Mouse (Mus musculus): ENCODE results near the gene Nsun5.

Nsun5 gene

GRCm38 (mm10) chr5:135375167-135375566, 5.4 kb downstream of the Nsun5 start:
- peak; percentile 56 for DNase-seq

DNA sequence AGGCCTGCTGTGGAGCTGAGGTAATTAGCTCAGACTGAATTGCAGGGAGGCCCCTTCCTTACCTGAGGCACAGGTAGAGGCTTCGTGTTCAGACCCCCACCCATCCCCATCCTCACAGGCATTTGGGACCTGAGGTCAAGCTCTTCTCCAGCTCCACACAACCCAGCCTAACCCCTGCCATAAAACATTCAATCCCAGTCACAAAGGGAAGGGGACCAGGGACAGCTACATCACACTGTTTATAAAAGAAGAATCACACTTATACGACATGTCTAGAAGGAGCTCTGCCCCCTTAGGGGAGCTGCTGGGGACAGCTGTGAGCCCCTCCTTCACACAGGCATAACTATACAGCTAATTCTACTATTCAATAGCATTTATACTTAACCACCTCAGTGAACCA, 6.6 kb downstream of the Nsun5 start:
- no peak for DNase-seq

- no peak for DNase-seq
Observed at GRCm38 (mm10) chr5:135380681-135381080, 10.9 kb downstream of the Nsun5 start.

GRCm38 (mm10) chr5:135381356-135381925, 11.7 kb downstream of the Nsun5 start:
- no peak for DNase-seq

DNA sequence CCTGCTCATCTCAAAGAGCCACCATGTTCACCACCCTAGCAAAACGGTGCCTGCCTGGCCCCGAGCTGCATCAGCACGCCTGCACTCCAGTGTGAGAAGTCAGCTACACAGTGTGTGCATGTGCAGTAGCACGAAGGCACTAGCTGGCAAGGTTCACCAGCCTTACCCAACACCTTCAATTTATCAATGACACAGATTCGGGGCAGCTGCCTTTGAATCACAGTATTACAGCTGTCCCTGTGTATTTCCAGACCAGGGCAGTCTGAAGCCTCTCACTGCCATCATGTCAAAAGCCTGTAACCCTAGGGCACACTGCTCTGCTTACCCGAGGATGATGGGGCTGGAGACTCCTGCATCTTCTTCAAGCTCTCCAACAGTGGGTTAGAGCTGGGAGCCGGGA, 13.0 kb downstream of the Nsun5 start:
- DNase-seq: no peak

DNA sequence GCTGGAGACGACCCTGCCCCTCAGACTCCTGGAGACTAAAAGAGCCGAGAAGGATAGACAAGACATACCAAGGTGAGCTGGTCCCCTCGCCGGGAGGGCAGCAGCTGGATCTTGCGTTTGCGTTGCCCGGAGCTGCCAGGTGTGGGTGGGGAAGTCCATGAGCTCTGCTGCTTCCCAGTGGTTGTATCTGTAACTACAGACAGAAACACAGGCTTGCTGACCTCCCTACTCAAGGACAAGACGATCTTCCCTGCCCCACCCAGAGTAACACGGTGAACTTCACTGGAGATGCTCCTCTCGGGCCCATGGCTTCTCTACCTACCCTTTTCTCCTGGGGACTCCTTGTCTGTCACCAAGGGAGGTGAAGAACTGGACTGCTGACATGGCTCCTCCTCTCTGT, 14.0 kb downstream of the Nsun5 start:
- no peak for DNase-seq

- peak; percentile 83 for DNase-seq
Observed at GRCm38 (mm10) chr5:135394004-135394823, 24.5 kb downstream of the Nsun5 start, which contains the start of gene Pom121. TSS of gene Pom121 (minus strand) at chr5:135394546.

- peak; percentile 56 for DNase-seq
Observed at GRCm38 (mm10) chr5:135395826-135396225, 26.1 kb downstream of the Nsun5 start.

- DNase-seq: no peak
Observed at GRCm38 (mm10) chr5:135399382-135399781, 29.6 kb downstream of the Nsun5 start.

- peak; percentile 90 for DNase-seq
Observed at GRCm38 (mm10) chr5:135400244-135400643, 30.5 kb downstream of the Nsun5 start.

GRCm38 (mm10) chr5:135404623-135405022, 34.9 kb downstream of the Nsun5 start:
- peak; percentile 19 for DNase-seq

DNA sequence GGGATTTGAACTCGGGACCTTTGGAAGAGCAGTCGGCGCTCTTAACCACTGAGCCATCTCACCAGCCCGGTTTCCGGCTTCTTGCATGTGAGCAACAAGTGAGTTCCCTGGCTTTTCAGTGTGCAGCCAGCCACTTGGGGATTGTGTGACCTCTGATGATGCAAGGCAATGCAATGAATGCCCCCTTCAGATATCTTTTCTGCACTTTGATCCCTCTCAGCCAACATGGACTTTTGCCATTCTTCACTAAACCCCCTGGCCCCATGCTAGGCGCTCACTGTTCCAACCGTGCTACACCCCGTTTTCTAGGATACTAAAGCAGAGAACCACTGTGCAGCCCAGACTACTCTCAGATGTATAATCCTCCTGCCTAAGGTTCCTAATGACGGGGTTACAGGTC, 35.7 kb downstream of the Nsun5 start:
- no peak for DNase-seq

- DNase-seq: no peak
Observed at GRCm38 (mm10) chr5:135408114-135408513, 38.4 kb downstream of the Nsun5 start.

- DNase-seq: no peak
Observed at GRCm38 (mm10) chr5:135410266-135410665, 40.5 kb downstream of the Nsun5 start.
